27 mouse cellular contexts compared by ENCODE assay signal in the genomic region with DNA sequence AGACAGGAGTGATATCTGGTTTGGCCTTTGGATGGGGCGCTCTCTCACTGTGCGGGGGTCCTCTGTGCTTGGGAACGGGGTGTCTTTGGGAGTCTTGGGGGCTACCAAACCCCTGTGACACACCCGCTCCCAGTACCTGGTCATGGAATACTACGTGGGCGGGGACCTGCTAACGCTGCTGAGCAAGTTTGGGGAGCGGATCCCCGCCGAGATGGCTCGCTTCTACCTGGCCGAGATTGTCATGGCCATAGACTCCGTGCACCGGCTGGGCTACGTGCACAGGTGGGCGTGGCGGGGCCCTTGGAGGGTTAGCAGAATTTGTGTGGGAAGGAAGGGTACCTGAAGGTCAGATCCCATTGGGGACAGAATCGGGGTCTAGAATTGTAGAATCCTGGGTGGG. TPM values are rescaled to one million over a fixed set of nuclear protein-coding genes. Genes with fewer than 3 reads are reported as not detected.
DNase-seq lines count a peak whose midpoint lies in the region; ATAC-seq and TF ChIP-seq lines count a peak whose summit lies in the region.
"Had no signal": no experiment of that assay in that cellular context is flagged by ENCODE, and none has a peak within 500 bp of the region (broad histone marks: within the 10 kb centered on the region; RNA-seq: fewer than 3 reads in every experiment).

No protein-coding gene starts in this region.

- TF ChIP-seq CTCF in gastrocnemius, adult 2 months (IDR thresholded peaks at IDR 0.05), result no peak
- TF ChIP-seq CTCF in kidney, postnatal 0 days (IDR thresholded peaks at IDR 0.05; ENCODE audit: low read depth), result no peak
- TF ChIP-seq CTCF in stomach, postnatal 0 days (IDR thresholded peaks at IDR 0.05; ENCODE audit: low read depth), result no peak

- no peaks in the 10 kb centered on the region for H3K27me3 ChIP-seq in kidney, postnatal 0 days (ENCODE audit: insufficient read depth, low read length)
- peaks cover 78% of the 10 kb centered on the region for H3K27me3 ChIP-seq in liver, embryonic 13.5 days
- H3K27me3 ChIP-seq in stomach, postnatal 0 days (ENCODE audit: control insufficient read depth, insufficient read depth, low read length), result no peaks in the 10 kb centered on the region
- H3K27me3 ChIP-seq: embryonic facial prominence, embryonic 12.5 days; lung, embryonic 15.5 days had no signal

- WGBS in kidney, postnatal 0 days, result 71% methylated on average over 18 of the region's 18 CpGs
- 51% methylated on average over 18 of the region's 18 CpGs for WGBS in liver, embryonic 13.5 days (ENCODE audit: insufficient replicate concordance)
- WGBS in stomach, postnatal 0 days, result 68% methylated on average over 18 of the region's 18 CpGs

- H3K4me3 ChIP-seq in gastrocnemius, adult 2 months, result no peak overlapping the region
- no peak overlapping the region for H3K4me3 ChIP-seq in kidney, postnatal 0 days (replicated peaks; ENCODE audit: low read depth, low read length)
- no peak overlapping the region for H3K4me3 ChIP-seq in liver, embryonic 13.5 days (replicated peaks)
- no peak overlapping the region for H3K4me3 ChIP-seq in stomach, postnatal 0 days (ENCODE audit: low read depth, low read length)
- H3K4me3 ChIP-seq: embryonic facial prominence, embryonic 12.5 days; forebrain, embryonic 12.5 days; lung, embryonic 15.5 days had no signal

- intact Hi-C loops in gastrocnemius, adult 2 months (cut with DNase I), result no loop called here

- no peak for ATAC-seq in kidney, postnatal 0 days (replicated peaks; ENCODE audit: low FRiP score, low read depth)
- ATAC-seq in liver, embryonic 13.5 days (ENCODE audit: low read depth), result no peak
- no peak for ATAC-seq in stomach, postnatal 0 days (ENCODE audit: low FRiP score, low TSS enrichment)
- ATAC-seq: hindbrain, postnatal 0 days had no signal

- H3K4me1 ChIP-seq in kidney, postnatal 0 days (replicated peaks; ENCODE audit: insufficient read depth, low read length), result peaks cover 42% of the 10 kb centered on the region
- H3K4me1 ChIP-seq in liver, embryonic 13.5 days (replicated peaks), result peaks cover 69% of the 10 kb centered on the region
- H3K4me1 ChIP-seq in stomach, postnatal 0 days (replicated peaks; ENCODE audit: control insufficient read depth, insufficient read depth), result peaks cover 15% of the 10 kb centered on the region

- peaks cover 17% of the 10 kb centered on the region; the same call in 1 of the 2 replicates for H3K36me3 ChIP-seq in kidney, postnatal 0 days (ENCODE audit: insufficient read depth, low read length)
- peaks cover 18% of the 10 kb centered on the region for H3K36me3 ChIP-seq in liver, embryonic 13.5 days
- H3K36me3 ChIP-seq in stomach, postnatal 0 days (ENCODE audit: control insufficient read depth, insufficient read depth, low read length), result peaks cover 14% of the 10 kb centered on the region; the same call in 1 of the 2 replicates

- TF ChIP-seq EP300 in stomach, postnatal 0 days (optimal IDR thresholded peaks at IDR 0.05), result no peak

- H3K9ac ChIP-seq in kidney, postnatal 0 days (ENCODE audit: low read depth, low read length), result no peak overlapping the region
- H3K9ac ChIP-seq in liver, embryonic 13.5 days, result no peak overlapping the region
- H3K9ac ChIP-seq in stomach, postnatal 0 days (ENCODE audit: low read length), result no peak overlapping the region
- H3K9ac ChIP-seq: embryonic facial prominence, embryonic 12.5 days; forebrain, embryonic 12.5 days; lung, embryonic 15.5 days had no signal

- no peaks in the 10 kb centered on the region for H3K9me3 ChIP-seq in kidney, postnatal 0 days (replicated peaks; ENCODE audit: low read length)
- H3K9me3 ChIP-seq in liver, embryonic 13.5 days (replicated peaks), result no peaks in the 10 kb centered on the region
- no peaks in the 10 kb centered on the region for H3K9me3 ChIP-seq in stomach, postnatal 0 days (ENCODE audit: control insufficient read depth, low read length)
- H3K9me3 ChIP-seq: embryonic facial prominence, embryonic 12.5 days; forebrain, embryonic 12.5 days; hindbrain, embryonic 10.5 days; lung, embryonic 15.5 days had no signal

- DNase-seq in gastrocnemius, adult 2 months, result peak; percentile 22
- DNase-seq in gastrocnemius, adult 8-10 months (ENCODE audit: low spot score in 2 of 2), result no peak
- no peak for DNase-seq in kidney, postnatal 0 days (ENCODE audit: low spot score)
- DNase-seq in kidney, postnatal 10 days, result no peak
- no peak for DNase-seq in liver, embryonic 13.5 days
- DNase-seq in stomach, postnatal 0 days (ENCODE audit: low spot score), result no peak
- no peak for DNase-seq in right cerebral cortex, postnatal 25 days
- DNase-seq in right cerebral cortex, postnatal 10 days (ENCODE audit: low spot score in 2 of 2), result no peak
- DNase-seq: cerebellum, adult 18-20 months; cerebellum, postnatal 14 days; gastrocnemius, postnatal 10 days; left cerebral cortex, postnatal 4 days; thymus, postnatal 14 days had no signal

- H3K27ac ChIP-seq in gastrocnemius, adult 2 months, result no peak overlapping the region
- H3K27ac ChIP-seq in kidney, postnatal 0 days, result no peak overlapping the region
- no peak overlapping the region for H3K27ac ChIP-seq in liver, embryonic 13.5 days
- H3K27ac ChIP-seq in stomach, postnatal 0 days (replicated peaks), result no peak overlapping the region
- H3K27ac ChIP-seq: embryonic facial prominence, embryonic 12.5 days; forebrain, embryonic 12.5 days; hindbrain, embryonic 10.5 days; hindbrain, postnatal 0 days; lung, embryonic 15.5 days had no signal

- 0 out of 2 replicates have a peak overlapping the region, but pooled peaks have one; percentile 51 for H3K4me2 ChIP-seq in kidney, postnatal 0 days (ENCODE audit: low read length)
- H3K4me2 ChIP-seq in liver, embryonic 13.5 days, result peak overlapping the region; percentile 66
- H3K4me2 ChIP-seq in stomach, postnatal 0 days (replicated peaks; ENCODE audit: low read depth), result peak overlapping the region; percentile 69; the same call in 1 of the 2 replicates
- H3K4me2 ChIP-seq: forebrain, embryonic 12.5 days had no signal

RNA-seq across cellular contexts. Expression of gene Dmpk, which starts 3.1 kb away (rescaled TPM):
- 100 to 1,000 TPM; 265 to 336 TPM for total RNA-seq in gastrocnemius, adult 2 months (2021)
- total RNA-seq in gastrocnemius, adult 8-10 months (2022), result 100 to 1,000 TPM; 235 to 255 (median 240) TPM
- 9.4 and 11.6 TPM in 2 replicates for polyA plus RNA-seq in kidney, postnatal 0 days (2015; fragmentation: Nextera tagmentation; extraction: Ambion mirVana)
- 8.5 and 10.1 TPM in 2 replicates for polyA plus RNA-seq in liver, embryonic 13.5 days (2015; fragmentation: Nextera tagmentation; extraction: Ambion mirVana)
- polyA plus RNA-seq in stomach, postnatal 0 days (2015; fragmentation: Nextera tagmentation; extraction: Ambion mirVana), result 91.3 and 103 TPM in 2 replicates

RNA-seq across cellular contexts. Expression of gene Six5, which starts 7.6 kb away (rescaled TPM):
- 1 to 10 TPM in 1 of 2 experiments, under 1 TPM in 1; 0.89 to 2.3 TPM for total RNA-seq in gastrocnemius, adult 2 months (2021)
- total RNA-seq in gastrocnemius, adult 8-10 months (2022), result 1 to 10 TPM; 1.5 to 2.0 (median 1.7) TPM
- 7.6 and 7.9 TPM in 2 replicates for polyA plus RNA-seq in kidney, postnatal 0 days (2015; fragmentation: Nextera tagmentation; extraction: Ambion mirVana)
- 0.67 and 0.82 TPM in 2 replicates for polyA plus RNA-seq in liver, embryonic 13.5 days (2015; fragmentation: Nextera tagmentation; extraction: Ambion mirVana)
- 6.1 and 7.7 TPM in 2 replicates for polyA plus RNA-seq in stomach, postnatal 0 days (2015; fragmentation: Nextera tagmentation; extraction: Ambion mirVana)
- total RNA-seq: neutrophil, adult 5-6 weeks had no signal

RNA-seq across cellular contexts. Expression of gene Dmwd, which starts 10.7 kb away (rescaled TPM):
- 10 to 100 TPM; 31.9 to 32.1 TPM for total RNA-seq in gastrocnemius, adult 2 months (2021)
- total RNA-seq in gastrocnemius, adult 8-10 months (2022), result 10 to 100 TPM; 34.9 to 41.8 (median 39.9) TPM
- 12.2 and 16.9 TPM in 2 replicates for polyA plus RNA-seq in kidney, postnatal 0 days (2015; fragmentation: Nextera tagmentation; extraction: Ambion mirVana)
- polyA plus RNA-seq in liver, embryonic 13.5 days (2015; fragmentation: Nextera tagmentation; extraction: Ambion mirVana), result 3.2 and 4.2 TPM in 2 replicates
- 4.5 and 7.0 TPM in 2 replicates for polyA plus RNA-seq in stomach, postnatal 0 days (2015; fragmentation: Nextera tagmentation; extraction: Ambion mirVana)

RNA-seq across cellular contexts. Expression of gene Gm4969, which starts 31.4 kb away (rescaled TPM):
- not detected for total RNA-seq in gastrocnemius, adult 2 months (2021)
- not detected for total RNA-seq in gastrocnemius, adult 8-10 months (2022)
- polyA plus RNA-seq in kidney, postnatal 0 days (2015; fragmentation: Nextera tagmentation; extraction: Ambion mirVana), result 2.0 TPM in 2 replicates
- 0.17 and 0.30 TPM in 2 replicates for polyA plus RNA-seq in liver, embryonic 13.5 days (2015; fragmentation: Nextera tagmentation; extraction: Ambion mirVana)
- 0.72 and 0.76 TPM in 2 replicates for polyA plus RNA-seq in stomach, postnatal 0 days (2015; fragmentation: Nextera tagmentation; extraction: Ambion mirVana)
- total RNA-seq: adrenal gland, adult 8-10 months; MEL; neutrophil, adult 5-6 weeks had no signal

RNA-seq across cellular contexts. Expression of gene Rsph6a, which starts 32.3 kb away (rescaled TPM):
- total RNA-seq in gastrocnemius, adult 2 months (2021), result not detected
- total RNA-seq in gastrocnemius, adult 8-10 months (2022), result not detected
- polyA plus RNA-seq in kidney, postnatal 0 days (2015; fragmentation: Nextera tagmentation; extraction: Ambion mirVana), result not detected in 2 replicates
- not detected in 2 replicates for polyA plus RNA-seq in liver, embryonic 13.5 days (2015; fragmentation: Nextera tagmentation; extraction: Ambion mirVana)
- not detected in 2 replicates for polyA plus RNA-seq in stomach, postnatal 0 days (2015; fragmentation: Nextera tagmentation; extraction: Ambion mirVana)
- total RNA-seq: gastrocnemius, postnatal 10 days; granulocyte monocyte progenitor cell, adult 5-6 weeks; hindbrain, postnatal 0 days; liver, adult 2 months; megakaryocyte-erythroid progenitor cell, adult 5-6 weeks; midbrain, postnatal 0 days had no signal
- polyA plus RNA-seq: embryonic facial prominence, embryonic 12.5 days; forebrain, embryonic 12.5 days; heart, embryonic 16.5 days; hindbrain, embryonic 10.5 days; kidney, embryonic 16.5 days; liver, adult 2 months; lung, embryonic 15.5 days had no signal
